In the genomic region with DNA sequence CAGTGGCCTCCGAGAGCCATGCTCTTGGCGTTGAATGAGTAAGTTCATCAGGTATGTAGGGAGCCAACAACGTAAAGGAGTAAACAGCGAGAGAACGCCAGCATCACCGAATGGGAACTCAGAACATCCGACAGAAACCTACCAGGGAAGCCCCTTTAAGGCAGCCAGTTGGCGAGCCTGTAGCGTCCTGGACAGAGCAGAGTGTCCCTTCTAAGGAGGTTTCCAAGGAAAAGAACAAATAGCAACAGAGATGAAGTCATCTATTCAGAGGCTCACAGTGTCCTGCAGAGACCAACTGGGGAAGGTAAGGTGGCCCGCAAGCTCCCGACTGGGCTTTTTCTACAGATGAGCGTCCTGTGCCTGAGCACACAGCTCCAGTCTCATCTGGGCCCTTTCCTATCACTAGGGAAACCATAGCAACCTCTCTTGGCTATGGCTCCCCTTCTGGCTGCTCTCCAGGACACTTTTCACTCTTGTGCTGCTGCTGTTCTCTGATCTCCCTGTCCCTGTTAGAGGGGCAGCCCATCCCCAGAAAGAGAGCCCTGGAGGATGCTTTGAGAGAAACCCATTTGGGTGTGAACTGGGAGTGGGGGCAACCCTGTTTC, we compare ENCODE assay signal across 12 mouse cellular contexts. TPM values are rescaled to one million over a fixed set of nuclear protein-coding genes. Genes with fewer than 3 reads are reported as not detected.
DNase-seq lines count a peak whose midpoint lies in the region; ATAC-seq lines count a peak whose summit lies in the region.
"Had no signal": no experiment of that assay in that cellular context is flagged by ENCODE, and none has a peak within 500 bp of the region (broad histone marks: within the 10 kb centered on the region; RNA-seq: fewer than 3 reads in every experiment).

No protein-coding gene starts in this region.

- H3K27ac ChIP-seq in hindbrain, embryonic 12.5 days, result peak overlapping the region; percentile 30; the same call in 1 of the 2 replicates
- H3K27ac ChIP-seq in hindbrain, embryonic 11.5 days (ENCODE audit: low read depth, low read length), result no peak overlapping the region
- no peak overlapping the region for H3K27ac ChIP-seq in liver, embryonic 11.5 days (ENCODE audit: low read depth, low read length)
- H3K27ac ChIP-seq: heart, adult 2 months; kidney, postnatal 0 days; limb, embryonic 12.5 days had no signal

- H3K36me3 ChIP-seq in hindbrain, embryonic 12.5 days, result peaks cover 52% of the 10 kb centered on the region
- H3K36me3 ChIP-seq in hindbrain, embryonic 11.5 days (ENCODE audit: control insufficient read depth, insufficient read depth, low read length), result no peaks in the 10 kb centered on the region
- H3K36me3 ChIP-seq in liver, embryonic 11.5 days (ENCODE audit: control insufficient read depth, insufficient read depth, low read length), result peaks cover 21% of the 10 kb centered on the region

- H3K4me3 ChIP-seq in hindbrain, embryonic 12.5 days, result no peak overlapping the region
- H3K4me3 ChIP-seq in hindbrain, embryonic 11.5 days (ENCODE audit: low read depth, low read length), result no peak overlapping the region
- H3K4me3 ChIP-seq in liver, embryonic 11.5 days (ENCODE audit: low read depth, low read length), result no peak overlapping the region
- H3K4me3 ChIP-seq: heart, adult 2 months; limb, embryonic 12.5 days had no signal

- H3K9me3 ChIP-seq in hindbrain, embryonic 12.5 days (replicated peaks), result no peaks in the 10 kb centered on the region
- H3K9me3 ChIP-seq in hindbrain, embryonic 11.5 days (ENCODE audit: control insufficient read depth, low read length), result no peaks in the 10 kb centered on the region
- H3K9me3 ChIP-seq in liver, embryonic 11.5 days (ENCODE audit: control insufficient read depth, low read length), result no peaks in the 10 kb centered on the region
- H3K9me3 ChIP-seq: limb, embryonic 12.5 days had no signal

- no peak for DNase-seq in hindbrain, embryonic 11.5 days (ENCODE audit: low spot score)
- peak; percentile 46 for DNase-seq in MN1 (ENCODE audit: low spot score)
- peak; percentile 49 for DNase-seq in brain, adult 2 months (ENCODE audit: low read depth, low spot score)
- DNase-seq in layer of hippocampus, adult 18-20 months (ENCODE audit: low spot score in 2 of 2), result peak; percentile 4 to 66
- no peak for DNase-seq in liver, embryonic 11.5 days (ENCODE audit: low spot score)
- DNase-seq in ovary, postnatal 10 days (ENCODE audit: low spot score), result no peak
- no peak for DNase-seq in frontal cortex, postnatal 14 days (ENCODE audit: low spot score in 2 of 2)
- DNase-seq: adrenal gland, adult 2 months had no signal

- peak; percentile 78 for ATAC-seq in hindbrain, embryonic 12.5 days (ENCODE audit: low FRiP score)
- no peak for ATAC-seq in hindbrain, embryonic 11.5 days (ENCODE audit: low FRiP score)
- no peak for ATAC-seq in liver, embryonic 11.5 days (replicated peaks; ENCODE audit: low FRiP score)

- H3K4me2 ChIP-seq in hindbrain, embryonic 12.5 days (replicated peaks), result no peak overlapping the region
- H3K4me2 ChIP-seq in hindbrain, embryonic 11.5 days (replicated peaks; ENCODE audit: low read depth, low read length), result no peak overlapping the region
- H3K4me2 ChIP-seq in liver, embryonic 11.5 days, result no peak overlapping the region
- H3K4me2 ChIP-seq: limb, embryonic 12.5 days had no signal

- no peaks in the 10 kb centered on the region for H3K4me1 ChIP-seq in hindbrain, embryonic 12.5 days
- no peaks in the 10 kb centered on the region for H3K4me1 ChIP-seq in hindbrain, embryonic 11.5 days (replicated peaks; ENCODE audit: control insufficient read depth, insufficient read depth, low read length)
- H3K4me1 ChIP-seq in liver, embryonic 11.5 days (replicated peaks; ENCODE audit: control insufficient read depth, insufficient read depth, low read length), result no peaks in the 10 kb centered on the region
- H3K4me1 ChIP-seq: limb, embryonic 12.5 days had no signal

- 68% methylated on average over 12 of the region's 12 CpGs for WGBS in hindbrain, embryonic 12.5 days
- WGBS in hindbrain, embryonic 11.5 days, result 61% methylated on average over 12 of the region's 12 CpGs
- 91% methylated on average over 12 of the region's 12 CpGs for WGBS in liver, embryonic 11.5 days

- H3K9ac ChIP-seq in hindbrain, embryonic 12.5 days, result no peak overlapping the region
- no peak overlapping the region for H3K9ac ChIP-seq in hindbrain, embryonic 11.5 days (ENCODE audit: low read depth, low read length)
- H3K9ac ChIP-seq in liver, embryonic 11.5 days (ENCODE audit: low read depth, low read length), result no peak overlapping the region
- H3K9ac ChIP-seq: limb, embryonic 12.5 days had no signal

- no peaks in the 10 kb centered on the region for H3K27me3 ChIP-seq in hindbrain, embryonic 12.5 days
- H3K27me3 ChIP-seq in hindbrain, embryonic 11.5 days (ENCODE audit: control insufficient read depth, insufficient read depth, low read length), result no peaks in the 10 kb centered on the region
- H3K27me3 ChIP-seq in liver, embryonic 11.5 days (replicated peaks; ENCODE audit: control insufficient read depth, insufficient read depth, low read length), result no peaks in the 10 kb centered on the region
- H3K27me3 ChIP-seq: limb, embryonic 12.5 days had no signal

RNA-seq across cellular contexts. Expression of a gene that starts 29.1 kb away (rescaled TPM):
- 30.2 and 30.3 TPM in 2 replicates for polyA plus RNA-seq in hindbrain, embryonic 12.5 days (2016; fragmentation: Nextera tagmentation; extraction: Ambion mirVana)
- 29.8 and 30.0 TPM in 2 replicates for polyA plus RNA-seq in hindbrain, embryonic 11.5 days (2014; fragmentation: Nextera tagmentation; extraction: Ambion mirVana)
- total RNA-seq in layer of hippocampus, adult 18-20 months (2021), result 10 to 100 TPM; 16.7 to 17.4 TPM
- 35.1 and 37.9 TPM in 2 replicates for polyA plus RNA-seq in liver, embryonic 11.5 days (2014; fragmentation: Nextera tagmentation; extraction: Ambion mirVana)

RNA-seq across cellular contexts. Expression of a gene that starts 34.4 kb away (rescaled TPM):
- 0.34 TPM in 2 replicates for polyA plus RNA-seq in hindbrain, embryonic 12.5 days (2016; fragmentation: Nextera tagmentation; extraction: Ambion mirVana)
- 0.22 and 0.32 TPM in 2 replicates for polyA plus RNA-seq in hindbrain, embryonic 11.5 days (2014; fragmentation: Nextera tagmentation; extraction: Ambion mirVana)
- under 1 TPM; 0.07 to 0.08 TPM for total RNA-seq in layer of hippocampus, adult 18-20 months (2021)
- 0.30 and 0.40 TPM in 2 replicates for polyA plus RNA-seq in liver, embryonic 11.5 days (2014; fragmentation: Nextera tagmentation; extraction: Ambion mirVana)

Comparison
In these comparisons a context has a peak if more than half of its experiments do, and no peak if none do; other contexts are left out.
1. DNase-seq: peak in MN1 (single experiment), brain, adult 2 months (single experiment) and layer of hippocampus, adult 18-20 months (2 of 2); none in hindbrain, embryonic 11.5 days (single experiment), liver, embryonic 11.5 days (single experiment), ovary, postnatal 10 days (single experiment) and frontal cortex, postnatal 14 days (0 of 2).